Mouse (Mus musculus) kidney, embryonic 16.5 days (tissue): ENCODE data around the gene Enkd1. TPM values are rescaled to one million over a fixed set of nuclear protein-coding genes. Genes with fewer than 3 reads are reported as not detected.

ENCODE experiments used
- ATAC-seq: fragments of 200-750 bp; cut with Nextera tagmentation; 2 replicates; pipeline ENCODE4 v1.8.0; 2017; ENCODE audit warnings: moderate TSS enrichment; ENCODE audit not compliant: low FRiP score, low TSS enrichment
- H3K27ac ChIP-seq: fragments of 300-500 bp; sonication (generic); 2 replicates; pipeline ENCODE4 v1.5.1; 2014; ENCODE audit warnings: low read length
- H3K27me3 ChIP-seq: fragments of 300-500 bp; sonication (generic); 2 replicates; pipeline ENCODE4 v1.6.1; 2014; ENCODE audit warnings: low read length, control low read depth, mixed read lengths; ENCODE audit not compliant: insufficient read depth
- H3K36me3 ChIP-seq: fragments of 300-500 bp; sonication (generic); 2 replicates; pipeline ENCODE4 v1.6.1; 2014; ENCODE audit warnings: low read length, control low read depth, mixed read lengths; ENCODE audit not compliant: insufficient read depth
- H3K4me1 ChIP-seq: fragments of 300-500 bp; sonication (generic); 2 replicates; pipeline ENCODE4 v1.6.1; 2014; ENCODE audit warnings: low read length, control low read depth, mixed read lengths; ENCODE audit not compliant: insufficient read depth
- H3K4me2 ChIP-seq: fragments of 300-500 bp; sonication (generic); replicated peaks from 2 replicates; pipeline ENCODE4 v1.6.1; 2014; ENCODE audit warnings: low read depth, low read length
- H3K4me3 ChIP-seq: fragments of 300-500 bp; sonication (generic); 2 replicates; pipeline ENCODE4 v1.5.1; 2014; ENCODE audit warnings: mild to moderate bottlenecking, low read length
- H3K9ac ChIP-seq: fragments of 300-500 bp; sonication (generic); replicated peaks from 2 replicates; pipeline ENCODE4 v1.6.1; 2014; ENCODE audit warnings: low read length
- H3K9me3 ChIP-seq: fragments of 300-500 bp; sonication (generic); 2 replicates; pipeline ENCODE4 v1.6.1; 2016; ENCODE audit warnings: low read length, control low read depth
- whole genome bisulfite sequencing: fragments of 180-500 bp; shearing (Covaris S2); extraction: QIAGEN DNeasy Blood & Tissue Kit; methylation state at CpG from one replicate; pipeline ENCODE4 v1.1.7; 2014; 5-methylcytosine and 5-hydroxymethylcytosine counted together
- polyA plus RNA-seq: library from polyadenylated mRNA; unstranded; fragments of >200 nt; fragmentation: Nextera tagmentation; extraction: Ambion mirVana; gene quantifications from 2 replicates; pipeline ENCODE4 v1.2.1, GENCODE M21; 2015

Enkd1 gene
- polyA plus RNA-seq, 1 experiment from 2014 or later = 29.0 TPM

GRCm38 (mm10) chr8:105695080-105695780, 12.8 kb downstream of the Enkd1 start:
- Histone ChIP-seq H3K9me3 (no peaks in the 10 kb centered on the region), H3K4me2 (no peak overlapping the region), H3K4me3 (no peak overlapping the region), H3K9ac (no peak overlapping the region), H3K36me3 (peaks cover 26% of the 10 kb centered on the region), H3K27me3 (no peaks in the 10 kb centered on the region), H3K27ac (no peak overlapping the region), H3K4me1 (peaks cover 18% of the 10 kb centered on the region)
- no peak for ATAC-seq
- WGBS = 80% methylated on average over 30 of the region's 30 CpGs

DNA sequence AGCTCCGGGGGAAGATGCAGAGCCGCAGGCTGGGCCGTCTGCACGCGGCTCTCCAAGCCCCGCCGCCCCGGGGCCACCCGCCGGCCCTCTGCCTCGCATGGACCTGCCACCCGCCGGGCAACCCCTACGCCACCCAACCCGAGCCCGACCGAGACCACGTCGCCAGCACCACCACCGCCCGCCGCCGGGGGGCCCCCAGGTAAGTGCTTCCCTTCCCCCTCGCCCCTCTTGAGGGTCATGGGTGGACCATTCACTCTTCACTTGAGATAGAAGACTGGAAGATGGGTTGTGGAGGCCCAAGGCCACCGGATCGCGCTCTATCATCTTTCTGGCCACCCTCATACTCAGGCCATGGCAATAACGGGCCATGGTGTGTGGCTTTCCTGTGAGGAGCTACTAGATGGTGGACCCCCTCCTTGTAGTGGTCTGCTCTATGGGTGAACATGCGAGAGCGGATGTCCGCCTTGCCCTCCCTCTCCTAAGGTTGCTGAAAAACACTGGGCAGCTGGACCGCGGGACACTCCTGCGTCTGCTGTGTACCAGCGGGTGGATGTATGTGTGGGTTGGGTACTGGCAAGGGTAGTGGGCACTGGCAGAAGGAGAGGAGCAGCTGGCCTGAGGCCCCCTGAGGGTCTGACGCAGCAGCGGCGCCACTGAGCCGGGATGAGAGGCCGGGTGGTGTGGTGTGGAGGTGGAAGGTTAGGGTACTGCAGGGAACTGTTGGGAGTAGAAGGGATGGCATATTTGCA, 13.8 kb downstream of the Enkd1 start:
- Histone ChIP-seq H3K27ac (no peak overlapping the region), H3K4me3 (peak overlapping the region; percentile 50), H3K9me3 (no peaks in the 10 kb centered on the region), H3K9ac (peak overlapping the region; percentile 58; the same call in 1 of the 2 replicates), H3K36me3 (peaks cover 26% of the 10 kb centered on the region), H3K27me3 (no peaks in the 10 kb centered on the region), H3K4me1 (peaks cover 11% of the 10 kb centered on the region), H3K4me2 (peak overlapping the region; percentile 99)
- WGBS = 9% methylated on average over 35 of the region's 40 CpGs
- ATAC-seq = peak; percentile 14

GRCm38 (mm10) chr8:105693648-105694047, 14.4 kb downstream of the Enkd1 start:
- no peaks in the 10 kb centered on the region for H3K9me3 ChIP-seq
- H3K27ac ChIP-seq = no peak overlapping the region
- H3K4me3 ChIP-seq = peak overlapping the region; percentile 50
- H3K4me2 ChIP-seq = peak overlapping the region; percentile 99
- peak overlapping the region; percentile 58; the same call in 1 of the 2 replicates for H3K9ac ChIP-seq
- H3K27me3 ChIP-seq = no peaks in the 10 kb centered on the region
- H3K36me3 ChIP-seq = peaks cover 24% of the 10 kb centered on the region
- ATAC-seq = peak; percentile 67
- H3K4me1 ChIP-seq = peaks cover 11% of the 10 kb centered on the region
- 3% methylated on average over 25 of the region's 30 CpGs for WGBS

- no peak for ATAC-seq
- H3K36me3 ChIP-seq = peaks cover 13% of the 10 kb centered on the region
- 95% methylated on average over 11 of the region's 11 CpGs for WGBS
- H3K27ac ChIP-seq = no peak overlapping the region
- no peak overlapping the region for H3K4me3 ChIP-seq
- no peaks in the 10 kb centered on the region for H3K27me3 ChIP-seq
- no peak overlapping the region for H3K9ac ChIP-seq
- peaks cover 11% of the 10 kb centered on the region for H3K4me1 ChIP-seq
- H3K4me2 ChIP-seq = no peak overlapping the region
- H3K9me3 ChIP-seq = no peaks in the 10 kb centered on the region
Observed at GRCm38 (mm10) chr8:105692449-105693182, 15.4 kb downstream of the Enkd1 start.

- Histone ChIP-seq H3K9ac (no peak overlapping the region), H3K4me1 (peaks cover 12% of the 10 kb centered on the region), H3K27me3 (no peaks in the 10 kb centered on the region), H3K4me2 (no peak overlapping the region), H3K9me3 (no peaks in the 10 kb centered on the region), H3K36me3 (peaks cover 4% of the 10 kb centered on the region; the same call in 1 of the 2 replicates), H3K4me3 (no peak overlapping the region), H3K27ac (no peak overlapping the region)
- ATAC-seq = no peak
- 85% methylated on average over 14 of the region's 14 CpGs for WGBS
Observed at GRCm38 (mm10) chr8:105690978-105691377, 17.0 kb downstream of the Enkd1 start.

- H3K27ac ChIP-seq = no peak overlapping the region
- H3K4me1 ChIP-seq = peaks cover 21% of the 10 kb centered on the region
- no peaks in the 10 kb centered on the region for H3K9me3 ChIP-seq
- no peak for ATAC-seq
- H3K9ac ChIP-seq = no peak overlapping the region
- H3K4me3 ChIP-seq = no peak overlapping the region
- no peak overlapping the region for H3K4me2 ChIP-seq
- WGBS = 93% methylated on average over 9 of the region's 9 CpGs
- no peaks in the 10 kb centered on the region for H3K27me3 ChIP-seq
- H3K36me3 ChIP-seq = peaks cover 4% of the 10 kb centered on the region; the same call in 1 of the 2 replicates
Observed at GRCm38 (mm10) chr8:105689983-105690360, 18.0 kb downstream of the Enkd1 start.

GRCm38 (mm10) chr8:105689256-105689982, 18.6 kb downstream of the Enkd1 start:
- no peak for ATAC-seq
- Histone ChIP-seq H3K9ac (no peak overlapping the region), H3K4me2 (no peak overlapping the region), H3K27me3 (no peaks in the 10 kb centered on the region), H3K36me3 (peaks cover 5% of the 10 kb centered on the region; the same call in 1 of the 2 replicates), H3K27ac (no peak overlapping the region), H3K9me3 (no peaks in the 10 kb centered on the region), H3K4me3 (no peak overlapping the region), H3K4me1 (peaks cover 19% of the 10 kb centered on the region)
- WGBS = 62% methylated on average over 35 of the region's 35 CpGs

DNA sequence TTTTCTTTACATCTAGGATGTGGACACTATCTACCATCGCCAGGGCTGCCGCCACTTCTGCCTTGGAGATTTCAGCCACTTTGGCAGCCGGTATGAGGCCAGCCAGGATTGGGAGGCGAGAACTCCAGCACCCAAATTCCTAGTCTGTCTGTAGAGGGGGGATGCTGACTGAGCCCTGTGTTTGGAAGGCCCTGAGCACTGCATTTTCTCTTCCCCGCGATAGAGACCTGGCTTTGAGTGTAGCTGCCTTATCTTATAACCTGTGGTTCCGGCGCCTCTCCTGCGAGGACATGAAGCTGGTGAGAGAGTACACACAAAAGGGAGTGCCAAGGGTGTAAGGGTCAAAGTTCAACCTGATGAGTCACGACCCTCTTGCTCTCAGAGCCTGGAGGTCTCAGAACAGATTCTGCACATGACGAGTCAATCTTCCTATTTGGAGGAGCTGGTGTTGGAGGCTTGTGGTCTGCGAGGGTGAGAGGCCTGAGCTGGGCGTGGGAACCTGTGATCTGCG, 19.7 kb downstream of the Enkd1 start:
- Histone ChIP-seq H3K27me3 (no peaks in the 10 kb centered on the region), H3K4me2 (no peak overlapping the region), H3K27ac (no peak overlapping the region), H3K9ac (no peak overlapping the region), H3K4me1 (peaks cover 10% of the 10 kb centered on the region; the same call in 1 of the 2 replicates), H3K36me3 (peaks cover 16% of the 10 kb centered on the region; the same call in 1 of the 2 replicates), H3K9me3 (no peaks in the 10 kb centered on the region), H3K4me3 (no peak overlapping the region)
- ATAC-seq = no peak
- WGBS = 73% methylated on average over 14 of the region's 14 CpGs

DNA sequence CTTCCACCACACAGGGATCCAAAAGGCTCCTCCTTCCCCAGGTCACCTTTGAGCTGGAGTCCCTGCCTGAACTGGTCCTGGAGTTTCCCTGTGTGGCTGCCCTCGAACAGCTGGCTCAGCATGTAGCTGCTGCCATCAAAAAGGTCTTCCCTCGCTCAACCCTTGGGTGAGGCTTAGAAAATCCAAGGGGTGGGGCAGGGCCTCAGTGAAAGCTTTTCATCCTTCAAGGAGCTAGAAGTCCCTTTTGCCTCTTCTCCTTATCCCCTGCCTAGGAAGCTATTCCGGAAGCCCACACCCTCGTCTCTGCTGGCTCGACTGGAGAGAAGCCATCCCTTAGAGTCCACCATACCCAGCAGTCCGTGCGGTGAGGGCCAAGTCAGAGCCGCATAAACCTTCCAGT, 20.5 kb downstream of the Enkd1 start:
- no peaks in the 10 kb centered on the region for H3K27me3 ChIP-seq
- no peaks in the 10 kb centered on the region for H3K9me3 ChIP-seq
- WGBS = 69% methylated on average over 8 of the region's 8 CpGs
- no peak overlapping the region for H3K4me2 ChIP-seq
- ATAC-seq = no peak
- H3K36me3 ChIP-seq = peaks cover 18% of the 10 kb centered on the region
- H3K9ac ChIP-seq = no peak overlapping the region
- H3K4me1 ChIP-seq = peaks cover 10% of the 10 kb centered on the region; the same call in 1 of the 2 replicates
- H3K4me3 ChIP-seq = no peak overlapping the region
- H3K27ac ChIP-seq = no peak overlapping the region
